Mouse (Mus musculus) bone marrow, adult 2 months (tissue): ENCODE measurements around the gene Adcy10.

Source experiments
- CTCF ChIP-seq: fragments of 200-500 bp; IDR thresholded peaks from 2 replicates; pipeline ENCODE4 v1.5.1; 2011; ENCODE audit warnings: low read length, control low read depth; ENCODE audit not compliant: control insufficient read depth, insufficient read depth
- POLR2A ChIP-seq: fragments of 200-500 bp; IDR thresholded peaks from 2 replicates; pipeline ENCODE4 v1.6.1; 2011; ENCODE audit warnings: low read depth, mild to moderate bottlenecking, control low read depth, low read length, borderline replicate concordance; ENCODE audit not compliant: control insufficient read depth

GRCm38 (mm10) chr1:165506303-165506702 is 21.3 kb downstream of the Adcy10 start:
- TF ChIP-seq POLR2A (no peak), CTCF (no peak)
